Mouse (Mus musculus) left cerebral cortex, postnatal 10 days (tissue): ENCODE measurements around the gene Stk17b. TPM values are rescaled to one million over a fixed set of nuclear protein-coding genes. Genes with fewer than 3 reads are reported as not detected.
"Not testable (repeated sequence)": the region's sequence is repeated elsewhere in the genome, so short reads cannot be mapped to it uniquely, and the experiment has no call there.

ENCODE experiments used
- DNase-seq, 2 experiments: peaks; one replicate each; pipeline ENCODE4 v3.0.0; 2021 to 2022; ENCODE audit warnings: low spot score in 2 of 2, mixed read lengths in 1 of 2; ENCODE audit errors: extremely low spot score in 1 of 2
- intact Hi-C: fragments of 180-260 bp; cut with DNase I; formaldehyde crosslinking; loops from one replicate; pipeline ENCODE4 v1.15.1; 2025
- total RNA-seq, 2 experiments: library from RNA; stranded (reverse); gene quantifications; 2 replicates each; pipeline ENCODE4 v1.2.3; 2021

Gene Stk17b
- total RNA-seq, 2 experiments from 2014 or later = 7.5 to 10.1 TPM

- no peak for DNase-seq
- intact Hi-C loops = no loop called here
Observed at GRCm38 (mm10) chr1:53791343-53791742, 6.3 kb upstream of the Stk17b start.

GRCm38 (mm10) chr1:53784291-53784720 is 718 bp downstream of the Stk17b start:
- DNase-seq = no peak
- intact Hi-C loops = loop anchor here (5.0 kb wide), 1 partner anchor 43 kb away; no protein-coding TSS in a partner anchor

GRCm38 (mm10) chr1:53782956-53783355 is 2.1 kb downstream of the Stk17b start:
- intact Hi-C loops = loop anchor here (5.0 kb wide), 1 partner anchor 44 kb away; no protein-coding TSS in a partner anchor
- DNase-seq = no peak

GRCm38 (mm10) chr1:53782079-53782478 is 2.9 kb downstream of the Stk17b start:
- intact Hi-C loops = loop anchor here (5.0 kb wide), 1 partner anchor 45 kb away; no protein-coding TSS in a partner anchor
- no peak for DNase-seq

GRCm38 (mm10) chr1:53781311-53781710 is 3.7 kb downstream of the Stk17b start:
- DNase-seq = no peak
- intact Hi-C loops = loop anchor here (5.0 kb wide), 1 partner anchor 46 kb away; no protein-coding TSS in a partner anchor

- no peak for DNase-seq
- intact Hi-C loops = no loop called here
Observed at GRCm38 (mm10) chr1:53776176-53776905, 8.7 kb downstream of the Stk17b start.

GRCm38 (mm10) chr1:53775545-53775944 is 9.5 kb downstream of the Stk17b start:
- DNase-seq = no peak
- intact Hi-C loops = no loop called here

- no peak for DNase-seq
- intact Hi-C loops = no loop called here
Observed at GRCm38 (mm10) chr1:53775036-53775435, 10.0 kb downstream of the Stk17b start.

- intact Hi-C loops = no loop called here
- DNase-seq = no peak
Observed at GRCm38 (mm10) chr1:53774571-53774970, 10.5 kb downstream of the Stk17b start.

- intact Hi-C loops = no loop called here
- DNase-seq = no peak
Observed at GRCm38 (mm10) chr1:53773994-53774393, 11.0 kb downstream of the Stk17b start.

- no peak for DNase-seq
- intact Hi-C loops = no loop called here
Observed at GRCm38 (mm10) chr1:53772967-53773366, 12.1 kb downstream of the Stk17b start.

GRCm38 (mm10) chr1:53771476-53771875 is 13.5 kb downstream of the Stk17b start:
- DNase-seq = no peak
- intact Hi-C loops = no loop called here

GRCm38 (mm10) chr1:53766112-53766511 is 18.9 kb downstream of the Stk17b start:
- no peak for DNase-seq
- intact Hi-C loops = no loop called here

- intact Hi-C loops = no loop called here
- no peak for DNase-seq
Observed at GRCm38 (mm10) chr1:53757316-53757715, 27.7 kb downstream of the Stk17b start.

- intact Hi-C loops = not testable (repeated sequence)
Observed at GRCm38 (mm10) chr1:53753501-53753900, 31.5 kb downstream of the Stk17b start.

GRCm38 (mm10) chr1:53751144-53751543 is 33.9 kb downstream of the Stk17b start:
- DNase-seq = no peak
- intact Hi-C loops = no loop called here

More at GRCm38 (mm10) chr1:53753501-53753900, 31.5 kb downstream of the Stk17b start:
- DNase-seq = not testable (repeated sequence)

GRCm38 (mm10) chr1:53750697-53751096 is 34.3 kb downstream of the Stk17b start:
- DNase-seq, intact Hi-C loops: not testable (repeated sequence)

GRCm38 (mm10) chr1:53749881-53750385 is 35.1 kb downstream of the Stk17b start:
- intact Hi-C loops, DNase-seq: not testable (repeated sequence)

- intact Hi-C loops = no loop called here
- no peak for DNase-seq
Observed at GRCm38 (mm10) chr1:53748571-53748970, 36.5 kb downstream of the Stk17b start.

GRCm38 (mm10) chr1:53746001-53746400 is 39.0 kb downstream of the Stk17b start:
- intact Hi-C loops = no loop called here

More at GRCm38 (mm10) chr1:53746001-53746400, 39.0 kb downstream of the Stk17b start:
- no peak for DNase-seq
